Mouse (Mus musculus) B cell, adult 2 months (primary cell): ENCODE measurements around the gene Lama5.

Experiments
- DNase-seq, 2 experiments: peaks; one replicate each; pipeline ENCODE4 v3.0.0; 2022

The Lama5 gene

DNA sequence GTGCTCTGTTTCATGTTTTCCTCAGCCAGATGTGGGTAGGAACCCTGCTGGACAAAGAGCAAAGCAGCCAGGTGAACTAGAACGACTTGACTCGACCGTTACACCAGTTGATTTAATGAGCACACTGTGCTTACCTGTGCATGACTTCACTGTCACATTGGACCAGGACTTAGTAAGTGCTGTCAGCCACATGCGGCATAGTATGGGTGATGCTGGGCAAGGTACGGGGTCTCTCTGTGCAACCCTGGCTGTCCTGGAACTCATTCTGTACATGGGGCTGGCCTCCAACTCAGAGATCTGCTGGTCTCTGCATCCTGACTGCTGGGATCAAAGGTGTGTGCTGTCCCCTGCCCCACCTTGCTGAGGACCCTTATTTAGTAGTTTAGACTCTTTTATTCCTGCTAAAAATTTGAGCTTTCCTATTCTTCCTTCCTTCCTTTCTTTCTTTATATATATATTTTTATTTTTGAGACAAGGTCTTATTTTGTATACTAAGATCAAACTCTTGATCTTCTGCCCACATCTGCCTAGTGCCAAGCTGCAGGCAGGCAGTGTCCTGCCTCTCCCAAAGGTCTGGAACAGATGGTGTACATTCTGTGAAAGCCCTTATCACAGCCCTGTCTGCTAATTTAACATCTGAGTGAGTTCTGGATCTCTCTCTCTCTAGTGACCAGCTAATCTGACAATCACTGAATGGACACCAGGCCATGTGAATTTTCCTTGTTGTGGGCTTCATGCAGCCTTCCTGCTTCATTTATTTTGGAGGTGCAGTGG, 29.0 kb upstream of the Lama5 start:
- no peak for DNase-seq

- no peak for DNase-seq
Observed at GRCm38 (mm10) chr2:180251838-180252237, 26.2 kb upstream of the Lama5 start.

GRCm38 (mm10) chr2:180250930-180251611, 25.4 kb upstream of the Lama5 start:
- peak; percentile 89 to 90 for DNase-seq

GRCm38 (mm10) chr2:180248947-180249660, 23.4 kb upstream of the Lama5 start:
- DNase-seq: no peak

GRCm38 (mm10) chr2:180247916-180248315, 22.3 kb upstream of the Lama5 start:
- no peak for DNase-seq

- DNase-seq: no peak
Observed at GRCm38 (mm10) chr2:180243108-180243507, 17.4 kb upstream of the Lama5 start.

GRCm38 (mm10) chr2:180238591-180238990, 12.9 kb upstream of the Lama5 start:
- no peak for DNase-seq

GRCm38 (mm10) chr2:180237601-180238345, 12.1 kb upstream of the Lama5 start:
- DNase-seq: no peak

GRCm38 (mm10) chr2:180236930-180237329, 11.3 kb upstream of the Lama5 start:
- no peak for DNase-seq

GRCm38 (mm10) chr2:180236500-180236899, 10.8 kb upstream of the Lama5 start:
- DNase-seq: no peak

- DNase-seq: no peak
Observed at GRCm38 (mm10) chr2:180235788-180236187, 10.1 kb upstream of the Lama5 start.

GRCm38 (mm10) chr2:180234980-180235379, 9.3 kb upstream of the Lama5 start:
- DNase-seq: no peak

DNA sequence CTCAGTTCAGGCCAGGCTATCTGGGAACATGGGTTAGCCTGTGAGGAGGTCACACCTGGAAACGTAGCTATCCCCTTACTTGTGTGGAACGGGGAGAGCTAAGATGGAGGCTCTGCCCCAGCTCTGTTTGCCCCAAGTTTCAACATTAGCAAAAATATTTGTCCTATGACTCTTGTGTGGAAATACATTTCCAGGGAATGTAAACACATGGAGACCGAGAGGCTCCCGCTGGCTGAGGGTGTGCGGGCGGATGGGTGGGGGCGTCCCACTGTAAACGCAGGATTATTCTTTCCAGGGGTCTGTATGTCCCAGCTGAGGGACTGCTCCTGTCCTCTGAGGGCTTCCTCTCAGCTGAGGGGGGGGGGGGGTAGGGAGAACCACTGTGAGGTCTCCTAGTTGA, 8.7 kb upstream of the Lama5 start:
- DNase-seq: no peak

DNA sequence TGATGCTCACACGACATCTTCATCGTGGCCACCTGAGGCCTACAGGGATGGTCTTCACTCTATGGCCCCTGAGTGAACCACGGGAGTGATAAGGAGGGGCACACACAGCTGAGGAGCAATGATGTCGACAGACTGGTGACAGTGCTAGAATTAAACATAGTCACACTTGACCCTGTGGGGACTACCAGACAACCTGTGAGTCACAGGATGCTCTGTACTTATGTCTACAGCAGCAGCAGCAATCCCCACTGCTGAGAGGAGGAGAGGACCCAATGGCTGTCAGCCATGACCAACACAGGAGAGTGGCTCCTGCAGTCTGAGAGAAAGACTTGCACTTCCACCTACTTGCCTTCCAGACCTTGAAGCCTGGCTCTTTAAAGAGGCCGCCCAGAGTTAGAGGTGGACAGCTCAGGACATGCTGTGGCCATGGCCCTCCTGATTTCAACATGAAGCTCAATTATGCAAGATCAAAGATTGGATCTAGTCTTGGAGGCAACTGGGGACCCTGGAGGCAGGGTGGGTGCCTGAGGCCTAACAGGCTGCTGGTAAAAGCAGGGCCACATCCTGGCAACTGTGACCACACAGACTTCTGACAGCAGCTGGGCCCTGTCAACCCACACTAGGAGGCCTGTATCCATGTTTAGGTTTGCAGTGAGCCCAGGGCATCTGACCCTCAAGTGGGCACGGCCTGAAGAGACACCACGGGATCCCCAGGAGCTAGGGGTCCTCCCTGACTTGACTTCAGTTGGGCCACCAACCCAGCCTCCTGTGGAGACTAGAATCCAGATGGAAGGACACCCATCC, 7.6 kb upstream of the Lama5 start:
- DNase-seq: no peak

- no peak for DNase-seq
Observed at GRCm38 (mm10) chr2:180230482-180230881, 4.8 kb upstream of the Lama5 start.

DNA sequence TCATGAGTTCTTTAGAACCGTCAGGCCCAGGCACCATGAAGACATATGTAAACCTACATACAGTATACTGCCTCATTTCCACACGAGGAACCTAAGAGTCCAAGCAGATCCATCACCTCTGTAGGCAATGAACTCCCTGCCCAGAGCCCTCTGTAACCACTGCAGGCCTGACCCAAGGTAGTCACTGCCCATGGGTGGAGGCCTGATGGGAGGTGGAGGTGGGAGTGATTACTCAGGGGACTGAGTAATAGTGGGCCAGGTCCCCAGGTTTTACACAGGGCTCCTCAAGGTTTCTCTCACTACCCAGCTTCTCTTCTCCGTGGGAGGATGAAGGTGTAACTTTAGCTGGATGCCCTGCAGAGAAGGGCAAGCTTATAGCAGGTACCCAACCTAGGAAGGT, 3.5 kb upstream of the Lama5 start:
- no peak for DNase-seq

DNA sequence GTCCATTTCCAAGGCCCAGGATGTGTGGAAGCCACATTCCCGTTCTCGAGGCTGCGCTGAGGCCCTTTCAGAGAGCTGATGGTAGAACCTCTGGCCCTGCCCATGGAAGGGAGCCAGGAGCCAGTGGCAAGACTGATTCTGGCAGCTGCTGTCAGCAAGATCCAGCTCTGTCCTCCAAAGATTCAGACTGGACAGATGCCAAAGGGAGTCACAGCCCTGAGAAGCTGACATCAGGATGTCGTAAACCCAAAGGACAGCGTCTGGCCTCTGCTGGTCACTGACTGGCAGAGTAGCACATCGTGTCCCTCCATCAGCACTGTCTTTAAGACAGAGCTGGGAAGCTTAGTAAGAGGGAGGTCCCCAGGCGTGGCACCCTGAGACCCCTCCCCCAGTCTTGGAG, 2.9 kb upstream of the Lama5 start:
- DNase-seq: no peak

DNA sequence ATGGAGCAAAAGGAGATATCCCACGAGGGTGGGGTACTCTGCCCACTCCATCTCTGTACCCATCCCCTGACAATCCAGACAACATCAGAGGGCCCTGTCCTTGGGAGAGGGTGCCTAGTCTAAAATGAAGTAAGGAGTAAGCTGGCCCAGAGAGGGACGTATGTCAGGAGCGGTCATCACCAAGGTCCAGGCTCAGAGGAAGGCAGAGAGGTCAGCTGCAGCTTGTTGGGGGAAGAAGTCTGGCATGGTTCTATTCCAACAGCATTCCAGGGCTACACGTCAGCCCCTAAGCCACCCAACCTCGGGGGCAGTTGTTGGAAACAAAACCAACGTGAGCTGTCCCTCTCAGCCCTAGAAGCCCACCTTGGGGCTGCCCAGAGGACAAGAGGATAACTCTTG, 2.4 kb upstream of the Lama5 start:
- no peak for DNase-seq

GRCm38 (mm10) chr2:180227262-180228059, 1.8 kb upstream of the Lama5 start:
- DNase-seq: peak; percentile 62 to 65

DNA sequence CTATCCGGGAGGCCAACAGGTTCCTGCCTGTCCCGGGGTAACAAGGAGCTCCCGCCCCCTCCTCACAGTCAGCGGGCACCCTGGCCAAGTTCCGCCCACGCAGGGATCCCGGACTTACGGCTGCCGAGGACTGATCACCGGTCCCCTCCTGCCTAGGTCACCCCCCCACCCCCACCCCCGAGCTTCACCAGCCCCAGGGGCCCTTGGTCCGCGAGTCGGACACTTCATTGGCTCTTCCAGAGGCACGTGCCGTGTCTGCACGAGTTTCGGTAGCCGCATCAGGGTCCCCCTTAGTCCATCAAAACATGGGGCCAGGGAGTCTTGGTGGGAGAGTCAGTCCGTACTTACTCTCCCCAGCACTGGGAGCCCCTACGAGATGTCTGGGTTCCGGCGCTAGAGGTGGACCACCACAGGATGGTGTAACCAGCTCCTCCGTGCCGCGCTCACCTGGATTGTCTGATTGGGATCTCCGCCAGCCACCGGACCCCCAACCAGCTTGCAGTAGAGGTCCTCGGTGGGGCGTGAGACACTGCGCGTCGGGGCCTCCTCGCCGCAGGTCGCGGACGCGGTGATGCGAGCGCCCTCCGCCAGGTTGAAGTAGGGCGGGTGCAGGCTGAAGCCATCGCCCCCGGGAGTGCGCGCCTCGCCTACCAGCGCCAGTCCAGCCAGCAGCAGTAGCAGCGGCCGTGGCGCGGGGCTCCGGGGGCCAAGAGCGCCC, 456 bp downstream of the Lama5 start:
- DNase-seq: peak in 1 of 2 experiments; percentile 15

- no peak for DNase-seq
Observed at GRCm38 (mm10) chr2:180224647-180225043, 1.0 kb downstream of the Lama5 start.
